Mouse (Mus musculus): ENCODE measurements around the gene Dus1l.
"Not testable (repeated sequence)": the region's sequence is repeated elsewhere in the genome, so short reads cannot be mapped to it uniquely, and the experiment has no call there.

Gene Dus1l

DNA sequence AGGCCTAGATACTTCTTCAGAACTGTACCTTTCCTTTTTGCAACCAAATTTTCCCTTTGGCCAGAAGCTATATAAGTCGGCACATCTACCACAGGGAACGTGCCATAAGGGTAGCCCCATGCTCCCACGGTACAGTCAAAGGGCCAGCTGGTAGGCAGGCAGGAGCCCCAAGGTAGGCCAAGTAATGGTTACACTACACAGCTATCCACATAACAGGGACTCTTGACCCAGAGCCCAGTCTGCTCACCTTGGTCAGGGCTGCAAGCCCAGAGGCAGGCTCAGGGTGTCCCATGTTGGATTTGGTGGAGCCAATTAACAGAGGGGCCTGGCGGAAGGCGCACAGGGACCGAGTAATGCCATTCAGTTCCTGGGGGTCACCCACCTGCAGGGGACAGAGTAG is 23.4 kb upstream of the Dus1l start:
- DNase-seq (ENCODE audit: low read depth), result no peak

DNA sequence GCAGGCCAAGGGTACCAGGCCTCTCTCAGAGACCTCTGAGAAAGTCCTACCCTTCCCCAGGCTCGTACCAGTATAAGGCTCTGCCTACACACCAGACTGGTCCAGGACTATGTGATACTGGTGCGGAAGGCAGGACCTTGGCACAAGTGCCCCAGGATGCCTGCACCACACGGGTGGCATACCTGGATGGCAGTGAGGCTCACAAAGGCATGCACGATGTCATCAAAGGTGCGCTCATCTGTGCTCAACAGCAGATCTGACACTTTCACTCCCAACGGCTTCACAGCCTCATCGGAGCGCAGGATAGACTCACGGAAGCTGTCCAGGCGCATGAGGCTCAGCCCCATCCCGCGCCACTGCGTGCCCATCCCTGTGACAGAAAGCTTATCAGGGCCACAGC is 22.0 kb upstream of the Dus1l start:
- DNase-seq (ENCODE audit: low read depth), result no peak

DNA sequence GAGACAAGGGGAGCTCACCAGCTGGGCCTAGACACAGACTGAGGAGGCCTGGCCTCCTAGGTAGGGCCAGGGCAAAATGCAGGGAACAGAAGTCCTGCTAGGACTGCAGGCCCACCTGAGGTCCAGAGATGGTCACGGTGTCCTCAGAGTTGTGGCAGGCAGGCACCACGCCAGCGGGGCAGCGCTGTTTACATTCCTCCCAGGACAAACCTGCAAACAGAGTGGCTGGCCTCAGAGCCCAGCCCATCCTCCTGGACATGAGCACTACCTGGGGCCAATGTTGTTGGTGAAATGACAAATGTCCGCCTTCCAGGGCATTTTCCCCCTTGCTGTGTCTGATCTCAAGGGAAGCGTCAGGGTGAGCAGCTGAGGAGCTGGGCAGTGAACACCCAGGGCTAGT is 21.2 kb upstream of the Dus1l start:
- no peak for DNase-seq (ENCODE audit: low read depth)

DNA sequence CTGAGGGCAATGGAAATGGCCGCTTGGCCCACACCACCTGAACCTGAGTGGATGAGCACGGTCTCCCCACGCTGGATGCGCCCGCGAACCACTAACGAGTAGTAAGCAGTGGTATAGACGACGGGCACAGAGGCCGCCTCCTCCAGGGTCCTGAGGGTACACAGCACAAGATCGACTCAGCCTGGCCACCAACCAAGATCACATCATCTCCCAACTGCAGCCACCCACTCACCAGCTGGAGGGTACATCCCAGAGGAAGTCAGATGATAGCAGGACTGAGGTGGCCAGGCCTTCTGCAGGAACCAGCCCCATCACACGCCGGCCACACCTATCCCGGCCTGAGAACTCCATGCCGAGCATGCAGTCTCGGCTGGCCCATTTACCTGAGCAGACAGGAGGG is 15.9 kb upstream of the Dus1l start:
- DNase-seq (ENCODE audit: low read depth), result no peak

DNA sequence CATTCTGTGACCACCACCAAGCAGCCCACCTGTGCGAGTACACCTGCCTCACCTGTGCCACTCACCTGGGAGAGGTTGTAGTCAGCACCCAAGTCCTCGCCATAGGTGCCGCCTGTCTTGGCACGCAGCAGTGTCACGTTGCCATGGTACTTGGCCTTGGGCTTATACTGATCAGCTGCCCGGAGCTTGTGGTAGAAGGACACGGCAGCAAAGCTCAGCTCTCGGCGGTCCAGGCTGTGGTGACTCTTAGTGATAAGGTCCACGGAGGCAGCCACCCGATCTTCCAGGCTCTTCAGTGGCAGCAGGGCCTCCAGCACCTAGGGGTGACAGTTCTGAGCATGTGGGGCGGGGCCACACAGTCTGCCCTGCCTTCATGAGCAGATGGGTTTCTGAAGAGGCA is 11.8 kb upstream of the Dus1l start:
- DNase-seq (ENCODE audit: low read depth), result no peak

DNA sequence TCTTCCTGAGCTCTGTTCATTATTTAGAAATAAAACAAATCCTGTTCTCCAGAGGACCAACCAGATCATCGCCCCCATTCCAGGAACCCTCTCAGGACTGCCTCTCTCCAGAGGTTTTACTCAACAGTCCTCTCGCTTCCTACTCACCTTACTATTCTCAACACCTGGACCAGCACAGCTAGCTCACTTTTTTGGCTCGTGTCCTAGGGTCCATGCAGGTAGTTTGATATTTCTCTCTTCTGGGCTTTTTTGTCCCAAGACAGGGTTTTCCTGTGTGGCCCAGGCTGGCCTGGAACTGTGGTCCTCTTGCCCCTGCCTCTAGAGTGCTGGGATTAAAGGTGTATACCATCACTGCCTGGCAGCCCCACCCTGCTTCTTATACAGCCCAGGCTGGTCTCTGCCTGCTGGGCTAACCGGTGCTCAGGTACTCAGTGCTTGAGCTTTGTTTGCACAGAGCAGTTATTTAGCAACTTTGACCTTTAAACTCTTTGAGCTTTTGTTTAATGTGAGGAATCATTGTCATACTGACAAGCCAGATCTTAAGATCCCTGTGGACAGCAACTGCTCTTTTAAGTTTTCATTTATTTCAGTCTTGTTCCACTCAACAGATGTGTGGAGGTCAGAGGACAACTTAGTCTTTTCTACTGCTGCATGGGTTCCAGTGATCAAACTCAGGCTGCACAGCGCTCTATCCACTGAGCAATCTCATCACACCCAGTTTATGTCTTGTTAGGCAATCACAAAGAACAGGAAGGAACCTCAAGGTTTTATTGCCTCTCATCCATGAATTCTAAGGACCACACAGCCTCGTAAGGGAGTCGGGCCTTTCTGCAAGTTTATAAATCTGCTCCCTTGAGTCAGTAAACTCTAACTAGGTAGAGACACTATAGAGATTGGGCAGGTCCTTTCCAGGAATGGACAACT is 9.4 kb upstream of the Dus1l start:
- DNase-seq (ENCODE audit: low read depth), result no peak

DNA sequence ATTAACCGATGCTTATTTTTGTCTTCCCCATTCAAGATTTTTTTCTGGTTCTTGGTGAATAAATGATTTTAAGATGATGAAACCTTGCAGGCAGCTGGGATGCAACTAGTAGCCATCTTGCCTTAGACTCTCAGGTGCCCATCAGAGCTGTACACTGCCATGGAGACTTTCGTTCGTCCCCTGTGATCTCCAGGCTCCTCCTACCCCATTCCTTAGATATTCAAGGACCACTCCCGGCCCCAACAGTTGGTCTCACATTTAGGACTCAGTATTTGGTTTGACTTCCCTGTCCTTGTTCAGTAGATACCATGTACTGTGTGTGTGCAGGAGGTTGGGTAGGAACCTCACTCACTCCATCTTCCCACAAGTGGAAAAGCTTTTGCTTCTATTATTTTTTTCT is 8.6 kb upstream of the Dus1l start:
- DNase-seq (ENCODE audit: low read depth), result no peak

DNA sequence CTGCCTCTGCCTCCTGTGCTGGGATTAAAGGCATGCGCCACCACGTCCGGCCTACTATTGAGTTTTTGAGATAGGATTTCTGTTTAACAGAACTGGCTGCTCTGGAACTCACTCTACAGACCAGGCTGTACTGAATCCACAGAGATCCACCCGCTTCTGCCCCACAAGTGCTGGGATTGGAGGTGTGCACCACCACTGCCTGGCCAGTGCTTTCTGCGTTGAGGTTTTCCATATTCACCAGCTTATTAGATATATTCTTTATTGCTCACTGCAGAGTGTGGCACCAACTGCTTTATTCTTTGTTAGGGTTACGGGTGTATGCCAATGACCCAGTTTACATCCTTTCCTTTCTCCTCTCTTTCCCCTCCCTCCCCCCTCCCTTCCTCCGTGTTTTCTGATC is 8.1 kb upstream of the Dus1l start:
- DNase-seq (ENCODE audit: low read depth), result no peak

DNA sequence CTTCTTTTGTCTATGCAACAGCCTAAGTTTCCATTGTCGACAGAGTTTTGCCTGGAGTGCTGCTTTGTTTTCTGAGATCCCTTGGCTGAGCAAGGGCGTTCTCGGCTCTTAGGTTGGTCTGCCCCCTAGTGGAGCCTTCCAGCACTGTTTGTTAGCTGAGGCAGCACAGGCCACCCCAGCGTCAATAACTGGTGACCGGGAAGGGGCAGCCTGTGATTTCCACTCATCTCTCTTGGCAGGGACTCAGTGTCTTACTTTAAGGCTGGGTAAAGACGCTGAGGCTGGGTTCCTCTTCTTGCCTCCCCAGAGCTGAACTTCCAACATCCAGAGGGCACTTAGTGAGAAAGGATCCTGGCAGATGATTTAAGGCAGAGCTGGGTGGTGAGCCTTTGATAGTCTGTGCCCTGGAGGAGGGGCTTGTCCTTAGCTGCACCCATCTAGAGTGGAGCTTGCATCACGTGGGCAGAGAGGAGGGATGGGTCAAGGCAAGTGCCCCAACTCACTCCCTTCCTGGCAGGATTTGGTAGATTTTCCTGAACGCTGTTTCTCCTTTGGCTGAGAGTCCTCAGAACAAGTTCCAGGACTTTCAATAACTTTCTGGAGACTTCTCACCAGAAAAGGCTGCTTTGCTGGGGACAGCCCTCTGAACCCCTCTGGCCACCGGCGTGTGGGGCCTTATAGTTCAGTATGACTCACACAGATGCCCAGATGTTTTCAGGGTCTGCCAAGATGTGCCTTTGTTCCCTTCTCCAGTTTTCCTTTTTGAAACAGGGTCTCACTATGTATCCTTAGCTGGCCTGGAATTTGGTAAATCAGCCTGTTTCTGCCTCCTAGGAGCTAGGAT is 4.1 kb upstream of the Dus1l start:
- peak; percentile 96 for DNase-seq (ENCODE audit: low read depth)

DNA sequence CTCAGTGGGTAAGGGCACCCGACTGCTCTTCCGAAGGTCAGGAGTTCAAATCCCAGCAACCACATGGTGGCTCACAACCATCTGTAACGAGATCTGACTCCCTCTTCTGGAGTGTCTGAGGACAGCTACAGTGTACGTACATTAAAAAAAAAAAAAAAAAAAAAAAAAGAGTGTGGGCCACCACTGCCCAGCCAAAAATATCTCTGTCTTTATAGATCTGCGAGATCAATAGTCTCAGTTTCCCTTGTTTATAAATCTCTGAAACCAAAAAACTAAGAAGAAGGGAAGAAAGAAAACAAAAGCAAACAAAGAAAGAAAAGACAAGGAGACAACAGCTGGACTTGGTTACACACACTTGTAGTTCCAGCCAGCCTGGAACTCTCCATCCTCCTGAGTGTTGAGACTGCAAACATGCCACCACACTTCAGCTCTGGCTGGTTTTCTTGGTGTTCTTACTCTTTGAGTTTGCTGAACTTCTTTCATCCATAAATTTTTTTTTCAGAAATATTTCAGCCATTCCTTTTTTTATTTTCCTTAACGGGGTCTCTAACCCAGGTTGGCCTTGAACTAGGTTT is 3.2 kb upstream of the Dus1l start:
- DNase-seq (ENCODE audit: low read depth), result peak; percentile 44

DNA sequence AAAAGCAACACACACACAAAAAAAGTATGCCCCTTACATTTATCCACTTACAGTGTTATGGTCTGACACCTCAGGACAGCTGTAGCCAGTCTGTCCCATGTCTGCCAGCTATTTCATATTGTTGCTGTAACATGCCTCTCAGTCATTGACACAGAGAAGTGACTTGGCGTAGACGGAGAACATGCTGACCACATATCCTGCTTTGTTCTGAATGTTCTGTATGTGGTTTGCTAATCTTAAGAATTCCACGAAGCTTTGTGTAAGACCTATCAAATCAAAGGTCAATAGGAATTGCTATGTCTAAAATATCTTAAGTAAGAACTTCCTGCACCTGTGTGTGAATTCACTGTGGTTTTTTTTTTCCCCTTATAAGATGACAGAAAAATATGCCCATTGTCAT is 2.0 kb upstream of the Dus1l start:
- no peak for DNase-seq (ENCODE audit: low read depth)

DNA sequence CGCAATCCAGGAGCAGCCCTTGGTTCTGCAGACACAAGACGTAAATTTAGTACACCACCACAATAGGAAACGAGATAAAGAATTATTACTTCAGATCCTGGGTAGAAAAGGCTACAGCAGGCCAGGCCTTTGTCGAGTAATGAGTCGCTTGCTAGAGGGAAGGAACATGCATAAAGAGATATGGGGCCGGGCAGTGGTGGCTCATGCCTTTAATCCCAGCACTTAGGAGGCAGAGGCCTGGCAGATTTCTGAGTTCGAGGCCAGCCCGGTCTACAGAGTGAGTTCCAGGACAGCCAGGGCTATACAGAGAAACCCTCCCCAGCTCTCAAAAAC is 377 bp upstream of the Dus1l start:
- DNase-seq (ENCODE audit: low read depth), result no peak

DNA sequence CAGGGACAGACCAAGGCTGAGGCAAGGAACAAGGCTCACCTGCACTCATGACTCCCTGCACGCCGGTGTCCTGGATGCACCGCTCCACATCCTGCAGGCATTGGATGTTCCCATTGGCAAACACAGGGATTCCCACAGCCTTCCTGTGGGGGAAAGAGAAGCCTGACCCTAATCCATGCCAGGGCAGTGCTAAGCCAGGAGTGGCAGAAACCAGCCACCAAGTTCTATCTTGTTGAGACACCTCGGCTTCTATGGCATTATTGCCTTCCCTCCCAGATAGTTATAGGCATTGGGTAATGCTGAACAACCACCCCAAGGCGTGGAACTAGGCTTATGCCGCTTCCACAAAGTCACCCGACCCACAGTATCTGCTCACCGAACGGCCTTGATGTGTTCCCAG is 3.6 kb downstream of the Dus1l start:
- no peak for DNase-seq (ENCODE audit: low read depth)

DNA sequence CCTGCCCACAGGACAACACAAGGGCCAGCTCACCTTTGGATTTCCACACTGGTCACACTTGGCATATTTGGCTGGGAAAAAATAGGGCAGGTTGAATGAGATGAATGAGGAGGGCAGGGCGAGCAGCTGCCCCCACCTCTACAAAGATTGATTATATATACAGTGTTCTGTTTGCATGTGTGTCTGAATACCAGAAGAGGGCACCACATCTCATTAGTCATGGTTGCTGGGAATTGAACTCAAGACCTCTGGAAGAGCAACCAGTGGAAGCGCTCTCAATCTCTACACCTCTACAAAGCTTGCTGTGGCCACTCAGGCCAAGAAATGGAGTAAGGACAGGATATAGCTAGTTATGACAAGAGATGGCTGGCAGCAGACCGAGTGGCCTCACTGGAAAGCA is 6.4 kb downstream of the Dus1l start:
- DNase-seq (ENCODE audit: low read depth), result no peak

DNA sequence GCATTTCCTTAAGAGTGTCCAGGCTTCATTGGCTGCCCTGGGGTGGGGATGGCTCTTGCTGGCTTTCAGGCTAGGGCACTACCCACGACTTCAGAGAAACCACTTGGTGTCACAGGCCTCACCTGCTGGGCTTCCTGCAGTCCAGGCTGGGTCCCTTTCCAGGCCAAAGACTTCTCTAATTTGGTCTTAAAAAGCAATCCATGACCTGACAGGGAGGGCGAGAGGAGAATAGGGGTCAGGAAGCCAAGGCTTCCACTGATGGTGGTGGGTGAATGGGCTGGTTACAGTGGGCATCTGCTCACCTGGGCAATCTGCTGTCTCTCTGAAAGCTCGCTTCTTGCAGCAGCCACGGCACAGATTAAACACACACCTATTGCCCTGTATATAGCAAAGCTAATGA is 6.8 kb downstream of the Dus1l start:
- no peak for DNase-seq (ENCODE audit: low read depth)

DNA sequence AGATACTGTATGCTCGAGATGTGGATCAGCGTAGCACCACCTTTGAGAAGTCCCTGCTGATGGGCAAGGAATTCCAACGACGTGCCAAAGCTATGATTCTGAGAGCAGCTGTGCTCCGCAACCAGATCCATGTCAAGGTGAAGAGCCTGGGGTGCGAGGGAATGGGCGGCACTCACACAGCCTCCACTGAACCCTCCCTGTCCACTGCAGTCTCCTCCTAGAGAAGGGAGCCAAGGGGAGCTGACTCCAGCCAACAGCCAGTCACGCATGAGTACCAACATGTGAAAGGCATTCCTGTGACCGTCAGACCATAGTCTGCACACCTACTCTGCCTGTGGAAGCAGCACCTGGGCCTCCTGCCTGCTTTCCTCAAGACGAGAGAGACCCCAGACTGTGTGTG is 7.7 kb downstream of the Dus1l start:
- not testable (repeated sequence) for DNase-seq (ENCODE audit: low read depth)

DNA sequence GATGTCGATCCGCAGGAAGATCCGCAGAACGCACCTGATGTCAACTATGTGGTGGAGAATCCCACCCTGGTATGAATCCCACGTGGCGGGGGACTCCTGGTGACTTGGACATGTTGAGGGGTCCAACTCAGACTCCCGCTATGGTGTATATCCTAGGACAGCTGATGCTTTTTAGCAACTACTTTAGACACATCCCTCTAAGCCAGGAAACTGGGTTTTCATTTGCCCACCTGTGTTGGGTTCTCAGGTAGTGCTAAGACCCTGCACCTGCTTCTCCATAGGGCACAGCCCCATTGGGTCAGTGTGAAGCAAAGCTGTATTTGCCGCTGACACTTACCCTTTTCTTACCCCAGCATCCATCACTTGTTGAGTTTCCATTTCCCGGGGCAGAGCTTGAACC is 11.1 kb downstream of the Dus1l start:
- no peak for DNase-seq (ENCODE audit: low read depth)

DNA sequence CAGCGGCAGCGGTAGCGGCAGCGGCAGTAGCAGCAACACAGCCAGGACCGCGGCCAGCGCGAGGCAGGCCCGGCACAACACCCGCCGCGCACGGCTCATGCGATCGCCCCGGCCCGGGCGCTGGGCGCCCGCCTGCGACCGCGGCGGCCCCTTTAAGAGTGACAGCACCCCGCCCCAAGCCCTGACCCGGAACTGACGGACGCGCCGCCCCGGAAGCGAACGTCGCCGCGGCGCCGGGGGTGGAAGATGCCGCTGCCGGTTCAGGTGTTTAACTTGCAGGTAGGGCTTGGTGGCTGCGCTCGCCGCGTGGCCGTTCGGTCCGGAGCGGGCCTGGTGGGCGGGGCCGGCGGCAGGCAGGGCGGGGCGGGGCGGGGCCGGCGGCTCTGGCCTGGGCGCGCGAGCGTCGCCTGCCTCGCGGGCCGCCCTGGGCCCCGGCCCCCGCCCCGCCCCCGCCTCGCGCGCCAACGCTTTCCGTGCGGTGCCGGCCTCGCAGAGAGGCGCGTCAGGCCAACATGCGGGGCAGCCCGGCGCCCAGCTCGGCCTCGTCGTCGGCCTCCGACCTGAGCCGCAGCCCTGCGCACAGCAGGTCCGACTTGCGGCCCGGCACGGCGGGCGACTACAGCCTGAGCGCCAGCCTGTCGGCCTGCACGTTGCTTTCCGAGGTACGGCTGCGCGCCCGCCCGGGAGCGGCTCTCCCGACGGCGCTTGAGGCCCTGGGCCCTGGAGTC is 12.0 kb downstream of the Dus1l start, which contains the start of the genes Rfng and Gps1:
TSS of gene Rfng (minus strand) at position 144 of the 728 bp plus-strand sequence.
TSS of gene Gps1 (plus strand) at position 209 of the 728 bp plus-strand sequence.
- peak; percentile 81 for DNase-seq (ENCODE audit: low read depth)

DNA sequence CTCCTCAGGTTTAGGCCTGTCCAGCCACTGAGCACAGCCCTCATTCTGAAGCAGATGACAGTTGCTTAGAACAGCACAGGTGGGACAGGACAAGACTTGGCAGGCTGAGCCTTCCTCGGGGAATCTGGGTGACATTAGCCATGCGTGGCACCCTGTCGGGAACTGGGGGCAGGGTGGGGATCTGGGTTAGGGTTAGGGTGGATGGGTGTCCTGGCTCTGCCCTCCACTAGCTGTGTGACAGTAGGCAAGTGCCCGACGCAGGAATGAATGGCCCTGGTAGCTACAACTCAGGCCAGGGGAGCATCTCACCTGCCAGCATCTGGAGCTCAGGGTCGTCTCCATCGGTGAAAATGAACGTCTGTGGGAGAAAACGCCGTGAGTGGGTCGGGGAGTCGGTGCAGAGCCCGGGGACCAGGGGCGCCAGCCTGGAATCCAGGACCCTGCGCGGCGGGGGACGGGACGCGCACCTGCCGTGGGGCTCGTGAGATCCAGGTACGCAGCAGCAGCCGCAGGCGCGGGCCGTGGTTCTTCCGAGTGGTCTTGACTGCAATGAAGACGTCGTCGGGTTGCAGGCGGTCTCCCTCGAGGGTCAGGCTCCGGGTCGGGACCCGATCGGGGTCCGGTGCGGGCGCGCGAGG is 12.7 kb downstream of the Dus1l start:
- DNase-seq (ENCODE audit: low read depth), result no peak

DNA sequence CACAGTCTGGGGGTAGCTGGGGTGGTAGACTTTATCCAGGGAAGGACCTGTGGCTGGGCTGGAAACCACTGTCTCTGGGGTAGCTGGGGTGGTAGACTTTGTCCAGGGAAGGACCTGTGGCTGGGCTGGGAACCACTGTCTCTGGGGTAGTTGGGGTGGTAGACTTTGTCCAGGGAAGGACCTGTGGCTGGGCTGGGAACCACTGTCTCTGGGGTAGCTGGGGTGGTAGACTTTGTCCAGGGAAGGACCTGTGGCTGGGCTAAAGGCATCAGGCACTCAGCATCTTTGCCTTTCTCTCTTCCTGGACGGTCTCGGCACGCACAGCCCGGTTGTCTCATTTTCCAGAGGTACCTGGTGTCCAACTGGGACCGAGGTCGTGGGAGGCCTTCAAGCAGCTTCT is 14.8 kb downstream of the Dus1l start:
- DNase-seq (ENCODE audit: low read depth), result not testable (repeated sequence)

DNA sequence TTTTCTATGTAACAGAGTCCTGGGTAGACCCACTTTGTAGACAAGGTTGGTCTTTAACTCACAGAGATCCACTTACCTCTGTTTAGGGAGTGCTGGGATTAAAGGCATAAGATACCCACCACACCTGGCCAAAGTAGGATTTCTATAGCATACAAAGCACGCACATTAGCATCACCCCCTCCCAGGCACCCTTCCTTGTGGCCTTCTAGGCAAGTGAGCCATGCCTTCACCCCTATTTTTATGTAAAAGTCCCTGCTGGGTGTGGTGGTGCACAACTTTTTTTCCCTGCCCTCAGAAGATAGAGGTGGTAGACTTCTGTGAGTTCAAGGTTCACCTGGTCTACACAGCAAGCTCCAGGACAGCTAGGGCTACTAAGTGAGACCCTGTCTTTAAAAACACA is 16.3 kb downstream of the Dus1l start:
- no peak for DNase-seq (ENCODE audit: low read depth)

DNA sequence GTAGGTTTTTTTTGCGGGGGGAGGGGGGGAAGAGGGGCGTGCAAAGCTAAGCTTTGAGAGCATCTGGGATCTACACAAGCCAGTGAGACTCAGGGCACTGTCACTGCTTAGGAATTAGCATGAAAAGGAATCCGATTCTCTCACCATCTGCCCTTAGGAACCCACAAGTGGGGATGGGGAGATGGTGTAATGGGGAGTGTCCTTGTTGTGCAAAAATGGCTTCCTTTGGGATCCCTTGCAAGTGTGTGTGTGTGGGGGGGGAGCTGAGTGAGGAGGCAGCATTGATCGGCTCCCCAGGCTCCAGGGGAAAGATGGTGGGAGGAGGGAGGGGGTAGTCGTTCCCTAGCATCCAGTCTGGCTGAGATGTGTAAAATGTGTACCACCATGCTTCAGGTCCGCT is 19.1 kb downstream of the Dus1l start:
- no peak for DNase-seq (ENCODE audit: low read depth)

All from NIH3T3 (cell line).